In the genomic region with DNA sequence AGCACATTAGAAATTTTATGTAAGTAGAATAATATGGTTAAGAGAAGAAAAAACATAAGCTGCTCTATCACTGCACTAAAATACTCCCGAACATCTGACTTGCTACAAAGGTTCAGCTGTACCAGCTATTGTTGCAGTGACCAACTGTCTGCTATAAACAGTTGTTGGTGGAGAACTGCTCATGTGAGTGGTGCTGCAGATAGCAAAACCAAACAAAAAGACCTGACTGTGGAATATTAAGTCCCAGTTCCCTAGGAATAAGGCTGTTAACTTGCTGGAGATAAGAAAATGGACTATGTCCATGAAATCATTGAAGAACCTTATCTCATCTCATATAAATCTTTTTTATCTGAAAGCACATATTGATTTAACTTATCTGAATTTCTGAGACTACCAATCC, we compare ENCODE assay signal across 16 mouse cellular contexts.
"Had no signal": no experiment of that assay in that cellular context is flagged by ENCODE, and none has a peak within 500 bp of the region (broad histone marks: within the 10 kb centered on the region; RNA-seq: fewer than 3 reads in every experiment).

No protein-coding gene starts in this region.

- H3K4me2 ChIP-seq: neural tube, embryonic 13.5 days; neural tube, embryonic 15.5 days; stomach, embryonic 15.5 days had no signal

- H3K9me3 ChIP-seq: neural tube, embryonic 13.5 days; neural tube, embryonic 15.5 days; stomach, embryonic 15.5 days had no signal

- DNase-seq: retina, postnatal 1 day; right cerebral cortex, adult 18-20 months; right cerebral cortex, postnatal 14 days; right cerebral cortex, postnatal 25 days; right cerebral cortex, postnatal 4 days; spleen, adult 18-20 months; thymus, adult 18-20 months; thymus, adult 2 months; thymus, postnatal 14 days; thymus, postnatal 25 days; thymus, postnatal 36 days; thymus, postnatal 4 days had no signal

- H3K9ac ChIP-seq: neural tube, embryonic 13.5 days; neural tube, embryonic 15.5 days; stomach, embryonic 15.5 days had no signal

- H3K36me3 ChIP-seq: neural tube, embryonic 13.5 days; neural tube, embryonic 15.5 days; stomach, embryonic 15.5 days had no signal

- H3K4me1 ChIP-seq: neural tube, embryonic 13.5 days; neural tube, embryonic 15.5 days; stomach, embryonic 15.5 days had no signal

- H3K27me3 ChIP-seq: neural tube, embryonic 13.5 days; neural tube, embryonic 15.5 days; stomach, embryonic 15.5 days had no signal

- H3K4me3 ChIP-seq: neural tube, embryonic 13.5 days; neural tube, embryonic 15.5 days; stomach, embryonic 15.5 days had no signal

- H3K27ac ChIP-seq: neural tube, embryonic 13.5 days; neural tube, embryonic 15.5 days; stomach, embryonic 15.5 days; stomach, postnatal 0 days had no signal
